Mouse (Mus musculus) thymus, postnatal 14 days (tissue): Measurements from ENCODE around the gene Upk2.
A peak's percentile ranks its signal among the peaks of the same experiment; 100 is the strongest.
"Not testable (repeated sequence)": the region's sequence is repeated elsewhere in the genome, so short reads cannot be mapped to it uniquely, and the experiment has no call there.

Experiments
- DNase-seq: peaks from one replicate; pipeline ENCODE4 v3.0.0; 2021

The Upk2 gene

GRCm38 (mm10) chr9:44457035-44457742 lies 2.4 kb upstream of the Upk2 start:
- DNase-seq = no peak

- DNase-seq = peak; percentile 88
These were observed 465 bp downstream of the Upk2 start for GRCm38 (mm10) chr9:44454132-44454890.

GRCm38 (mm10) chr9:44450387-44450786 lies 4.4 kb downstream of the Upk2 start:
- peak; percentile 40 for DNase-seq

GRCm38 (mm10) chr9:44444402-44445025 lies 10.3 kb downstream of the Upk2 start:
- DNase-seq = not testable (repeated sequence)

- no peak for DNase-seq
These were observed 13.8 kb downstream of the Upk2 start, which contains the start of gene Foxr1 for GRCm38 (mm10) chr9:44440961-44441360. TSS of gene Foxr1 (minus strand) at chr9:44441136.

- DNase-seq = peak; percentile 31
These were observed 19.0 kb downstream of the Upk2 start for GRCm38 (mm10) chr9:44435747-44436146.

- DNase-seq = no peak
These were observed 22.1 kb downstream of the Upk2 start for GRCm38 (mm10) chr9:44432577-44433185.

- DNase-seq = no peak
These were observed 31.2 kb downstream of the Upk2 start for GRCm38 (mm10) chr9:44423576-44423975.

- DNase-seq = no peak
These were observed 34.4 kb downstream of the Upk2 start for GRCm38 (mm10) chr9:44420280-44420898.

- not testable (repeated sequence) for DNase-seq
These were observed 35.0 kb downstream of the Upk2 start for GRCm38 (mm10) chr9:44419730-44420129.

GRCm38 (mm10) chr9:44418519-44419385 lies 36.0 kb downstream of the Upk2 start, which contains the start of gene Ccdc84:
TSS of gene Ccdc84 (minus strand) at chr9:44418569.
- no peak for DNase-seq

GRCm38 (mm10) chr9:44417892-44418363 lies 36.8 kb downstream of the Upk2 start:
- peak; percentile 93 for DNase-seq

GRCm38 (mm10) chr9:44417156-44417891 lies 37.5 kb downstream of the Upk2 start:
- DNase-seq = no peak

- DNase-seq = no peak
These were observed 42.0 kb downstream of the Upk2 start for GRCm38 (mm10) chr9:44412781-44413180.

GRCm38 (mm10) chr9:44412306-44412705 lies 42.5 kb downstream of the Upk2 start:
- DNase-seq = no peak

GRCm38 (mm10) chr9:44411601-44412130 lies 43.1 kb downstream of the Upk2 start:
- DNase-seq = no peak

- no peak for DNase-seq
These were observed 44.0 kb downstream of the Upk2 start for GRCm38 (mm10) chr9:44410647-44411336.

GRCm38 (mm10) chr9:44408693-44409092 lies 46.1 kb downstream of the Upk2 start:
- DNase-seq = not testable (repeated sequence)

- DNase-seq = no peak
These were observed 47.1 kb downstream of the Upk2 start for GRCm38 (mm10) chr9:44407752-44408097.
